Mouse (Mus musculus) gastrocnemius, adult 8-10 months (tissue): ENCODE data around the gene Dsp. TPM values are rescaled to one million over a fixed set of nuclear protein-coding genes. Genes with fewer than 3 reads are reported as not detected.

Experiments
- DNase-seq, 2 experiments: peaks; one replicate each; pipeline ENCODE4 v3.0.0; 2022; ENCODE audit warnings: low spot score in 2 of 2
- total RNA-seq, 4 experiments: library from RNA; stranded (reverse); gene quantifications; 2 replicates each; pipeline ENCODE4 v1.2.4; 2022

The Dsp gene
- total RNA-seq, 4 experiments from 2014 or later, result 0.15 to 0.40 (median 0.20) TPM

- DNase-seq, result no peak
Measured at GRCm38 (mm10) chr13:38170707-38171144, 19.6 kb downstream of the Dsp start.

- no peak for DNase-seq
Measured at GRCm38 (mm10) chr13:38193406-38193805, 42.3 kb downstream of the Dsp start.

GRCm38 (mm10) chr13:38201413-38201812 is 50.3 kb downstream of the Dsp start:
- no peak for DNase-seq

- no peak for DNase-seq
Measured at GRCm38 (mm10) chr13:38204171-38204570, 53.1 kb downstream of the Dsp start.

GRCm38 (mm10) chr13:38204702-38205482 is 53.8 kb downstream of the Dsp start, which contains the start of gene Snrnp48:
Snrnp48 (plus strand) TSS chr13:38204938.
- peak; percentile 71 to 78 for DNase-seq

GRCm38 (mm10) chr13:38211122-38211521 is 60.0 kb downstream of the Dsp start:
- DNase-seq, result no peak

- DNase-seq, result no peak
Measured at GRCm38 (mm10) chr13:38218686-38219085, 67.6 kb downstream of the Dsp start.

- no peak for DNase-seq
Measured at GRCm38 (mm10) chr13:38220331-38220730, 69.2 kb downstream of the Dsp start.

GRCm38 (mm10) chr13:38230177-38230821 is 79.2 kb downstream of the Dsp start:
- no peak for DNase-seq

GRCm38 (mm10) chr13:38232411-38232810 is 81.3 kb downstream of the Dsp start:
- DNase-seq, result no peak

- DNase-seq, result no peak
Measured at GRCm38 (mm10) chr13:38232856-38233625, 81.9 kb downstream of the Dsp start.

- DNase-seq, result no peak
Measured at GRCm38 (mm10) chr13:38234651-38235050, 83.6 kb downstream of the Dsp start.

GRCm38 (mm10) chr13:38235370-38235769 is 84.3 kb downstream of the Dsp start:
- no peak for DNase-seq

- no peak for DNase-seq
Measured at GRCm38 (mm10) chr13:38248151-38248550, 97.1 kb downstream of the Dsp start.

Other genes with a start within 250 kb of the Dsp start
- 10 to 100 TPM; 66.3 to 73.3 (median 69.5) TPM for gene Ssr1, start 157.1 kb upstream of the Dsp start, total RNA-seq
- gene Riok1, start 114.3 kb upstream of the Dsp start, total RNA-seq, result 10 to 100 TPM in 1 of 4 experiments, 1 to 10 TPM in 3; 5.2 to 10.7 (median 7.3) TPM
- gene Cage1, start 114.2 kb upstream of the Dsp start, total RNA-seq, result 1 to 10 TPM; 1.2 to 1.6 (median 1.3) TPM
- gene Snrnp48, start 53.6 kb downstream of the Dsp start, total RNA-seq, result 10 to 100 TPM in 1 of 4 experiments, 1 to 10 TPM in 3; 5.3 to 11.3 (median 8.0) TPM
- 10 to 100 TPM in 2 of 4 experiments, 1 to 10 TPM in 2; 5.0 to 11.7 (median 9.3) TPM for gene Bmp6, start 193.8 kb downstream of the Dsp start, total RNA-seq